25 mouse cellular contexts compared by ENCODE assay signal in genomic region chr19:45321062-45321461, GRCm38 (mm10). TPM values are rescaled to one million over a fixed set of nuclear protein-coding genes. Genes with fewer than 3 reads are reported as not detected.
A peak's percentile ranks its signal among the peaks of the same experiment; 100 is the strongest.
DNase-seq lines count a peak whose midpoint lies in the region; ATAC-seq and TF ChIP-seq lines count a peak whose summit lies in the region.
"Had no signal": no experiment of that assay in that cellular context is flagged by ENCODE, and none has a peak within 500 bp of the region (broad histone marks: within the 10 kb centered on the region; RNA-seq: fewer than 3 reads in every experiment).

No protein-coding gene starts in this region.

- no peaks in the 10 kb centered on the region for H3K27me3 ChIP-seq in thymus, adult 2 months (ENCODE audit: control insufficient read depth, insufficient read depth, low read length)
- H3K27me3 ChIP-seq: CH12.LX; embryonic facial prominence, embryonic 13.5 days; embryonic facial prominence, embryonic 15.5 days; forebrain, embryonic 13.5 days; forebrain, embryonic 15.5 days had no signal

- peak; percentile 77 for ATAC-seq in granulocyte monocyte progenitor cell, adult 5-6 weeks (replicated peaks; ENCODE audit: poor library complexity, severe bottlenecking)
- ATAC-seq in megakaryocyte progenitor cell, adult 5-6 weeks (replicated peaks; ENCODE audit: poor library complexity), result peak; percentile 58
- ATAC-seq: activated CD4-positive, CD25-positive, alpha-beta regulatory T cell, adult 4 months; forebrain, embryonic 13.5 days; forebrain, embryonic 15.5 days; forebrain, postnatal 0 days; Patski had no signal

- peak; percentile 51 for DNase-seq in MEL-GATA-1-ER (ENCODE audit: extremely low read depth, low read depth)
- DNase-seq in thymus, adult 2 months, result no peak
- no peak for DNase-seq in right cerebral cortex, adult 2 months (ENCODE audit: low spot score in 2 of 2)
- no peak for DNase-seq in lung, adult 2 months
- DNase-seq: adrenal gland, adult 8-10 months; adrenal gland, postnatal 14 days; adrenal gland, postnatal 36 days; cerebellum, adult 11-12 months; cerebellum, adult 2 months; cerebellum, adult 9-10 months; cerebellum, postnatal 10 days; cerebellum, postnatal 25 days; embryo, embryonic 11 days; forebrain, postnatal 0 days had no signal

- no peak overlapping the region for H3K27ac ChIP-seq in thymus, adult 2 months (ENCODE audit: control insufficient read depth, insufficient read depth, low read length)
- H3K27ac ChIP-seq: embryonic facial prominence, embryonic 13.5 days; embryonic facial prominence, embryonic 15.5 days; forebrain, embryonic 13.5 days; forebrain, embryonic 15.5 days had no signal

- no peak for TF ChIP-seq CTCF in thymus, adult 2 months (IDR thresholded peaks at IDR 0.05; ENCODE audit: borderline replicate concordance, control insufficient read depth, extremely low read depth, insufficient read depth, low read length, poor library complexity)
- TF ChIP-seq CTCF in lung, adult 2 months (IDR thresholded peaks at IDR 0.05; ENCODE audit: insufficient read depth, low read length), result no peak

- no peaks in the 10 kb centered on the region for H3K4me1 ChIP-seq in thymus, adult 2 months (replicated peaks; ENCODE audit: control insufficient read depth, insufficient read depth, low read length)
- H3K4me1 ChIP-seq in lung, adult 2 months (ENCODE audit: control insufficient read depth, insufficient read depth, low read length), result no peaks in the 10 kb centered on the region

- 30% methylated on average over 5 of the region's 5 CpGs for WGBS in thymus, adult 2 months
- 35% methylated on average over 5 of the region's 5 CpGs for WGBS in lung, adult 2 months

- H3K36me3 ChIP-seq in thymus, adult 2 months (ENCODE audit: control insufficient read depth, insufficient read depth, low read length), result no peaks in the 10 kb centered on the region
- H3K36me3 ChIP-seq: embryonic facial prominence, embryonic 13.5 days; embryonic facial prominence, embryonic 15.5 days; forebrain, embryonic 15.5 days; G1E had no signal

- TF ChIP-seq POLR2A in thymus, adult 2 months (IDR thresholded peaks at IDR 0.05; ENCODE audit: control insufficient read depth, extremely low read depth, insufficient read depth, low read length, poor library complexity), result no peak
- no peak for TF ChIP-seq POLR2A in lung, adult 2 months (IDR thresholded peaks at IDR 0.05; ENCODE audit: borderline replicate concordance, extremely low read depth, low read depth, low read length)

- H3K4me3 ChIP-seq in thymus, adult 2 months (ENCODE audit: control insufficient read depth, insufficient read depth, low read length), result no peak overlapping the region
- no peak overlapping the region for H3K4me3 ChIP-seq in lung, adult 2 months (replicated peaks; ENCODE audit: extremely low read depth, low read depth, low read length)
- H3K4me3 ChIP-seq: embryonic facial prominence, embryonic 13.5 days; embryonic facial prominence, embryonic 15.5 days; erythroblast, embryonic 14.5 days; forebrain, embryonic 13.5 days; forebrain, embryonic 15.5 days had no signal

RNA-seq across cellular contexts. Expression of gene Btrc, which starts 42.5 kb away (rescaled TPM):
- 19.4 and 20.1 TPM in 2 replicates for total RNA-seq in granulocyte monocyte progenitor cell, adult 5-6 weeks (2014; fragmentation: Nextera tagmentation)
- total RNA-seq in granulocyte monocyte progenitor cell, adult 5-6 weeks (2017), result 16.0 and 17.6 TPM in 2 replicates
- total RNA-seq in megakaryocyte progenitor cell, adult 5-6 weeks (2015), result 14.7 and 17.6 TPM in 2 replicates
- 13.6 and 18.9 TPM in 2 replicates for total RNA-seq in megakaryocyte progenitor cell, adult 5-6 weeks (2017)
- polyA plus RNA-seq in thymus, adult 2 months (2012; rRNA removed), result 14.1 and 17.1 TPM in 2 replicates
- polyA plus RNA-seq in lung, adult 2 months (2012; rRNA removed), result 11.7 and 16.9 TPM in 2 replicates
